Mouse (Mus musculus) midbrain, postnatal 0 days (tissue): Measurements from ENCODE around the gene P2ry14. TPM values are rescaled to one million over a fixed set of nuclear protein-coding genes. Genes with fewer than 3 reads are reported as not detected.
"Not testable (repeated sequence)": the region's sequence is repeated elsewhere in the genome, so short reads cannot be mapped to it uniquely, and the experiment has no call there.

Source experiments
- ATAC-seq: fragments of 200-750 bp; cut with Nextera tagmentation; 2 replicates; pipeline ENCODE4 v1.8.0; 2017; ENCODE audit warnings: moderate number of reproducible peaks, mild to moderate bottlenecking, moderate TSS enrichment, moderate library complexity; ENCODE audit not compliant: low FRiP score
- DNase-seq: peaks from one replicate; pipeline ENCODE4 v3.0.0-alpha.2; 2015; ENCODE audit warnings: low spot score
- H3K27ac ChIP-seq: fragments of 300-500 bp; sonication (generic); 2 replicates; pipeline ENCODE4 v1.5.1; 2014; ENCODE audit warnings: low read depth, mild to moderate bottlenecking, low read length, mixed read lengths
- H3K27me3 ChIP-seq: fragments of 300-500 bp; sonication (generic); 2 replicates; pipeline ENCODE4 v1.6.1; 2014; ENCODE audit warnings: low read length, control low read depth, mixed read lengths; ENCODE audit not compliant: insufficient read depth
- H3K36me3 ChIP-seq: fragments of 300-500 bp; sonication (generic); 2 replicates; pipeline ENCODE4 v1.6.1; 2014; ENCODE audit warnings: low read length, control low read depth, mixed read lengths; ENCODE audit not compliant: insufficient read depth
- H3K4me1 ChIP-seq: fragments of 300-500 bp; sonication (generic); 2 replicates; pipeline ENCODE4 v1.6.1; 2014; ENCODE audit warnings: mild to moderate bottlenecking, control low read depth, antibody characterized with exemption, low read length, mixed read lengths; ENCODE audit not compliant: insufficient read depth
- H3K4me2 ChIP-seq: fragments of 300-500 bp; sonication (generic); 2 replicates; pipeline ENCODE4 v1.6.1; 2014; ENCODE audit warnings: low read depth, mild to moderate bottlenecking, low read length, mixed read lengths; ENCODE audit not compliant: poor library complexity, severe bottlenecking
- H3K4me3 ChIP-seq: fragments of 300-500 bp; sonication (generic); 2 replicates; pipeline ENCODE4 v1.5.1; 2014; ENCODE audit warnings: low read depth, mild to moderate bottlenecking, low read length, moderate library complexity
- H3K9ac ChIP-seq: fragments of 300-500 bp; sonication (generic); replicated peaks from 2 replicates; pipeline ENCODE4 v1.6.1; 2014; ENCODE audit warnings: mild to moderate bottlenecking, low read length, moderate library complexity, mixed read lengths; ENCODE audit not compliant: poor library complexity, severe bottlenecking
- H3K9me3 ChIP-seq: fragments of 300-500 bp; sonication (generic); 2 replicates; pipeline ENCODE4 v1.6.1; 2016; ENCODE audit warnings: low read length, control low read depth
- CTCF ChIP-seq: IDR thresholded peaks from 2 replicates; pipeline ENCODE4 v1.5.1; 2016; ENCODE audit warnings: antibody characterized with exemption, mild to moderate bottlenecking
- WGBS: fragments of 180-500 bp; shearing (Covaris S2); extraction: QIAGEN DNeasy Blood & Tissue Kit; methylation state at CpG from one replicate; pipeline ENCODE4 v1.1.7; 2014; 5-methylcytosine and 5-hydroxymethylcytosine counted together
- polyA plus RNA-seq: library from polyadenylated mRNA; unstranded; fragments of >200 nt; fragmentation: Nextera tagmentation; extraction: Ambion mirVana; gene quantifications from 2 replicates; pipeline ENCODE4 v1.2.1, GENCODE M21; 2015
- total RNA-seq: library from RNA; depleted of rRNA; stranded (reverse); fragments of >200 nt; gene quantifications from 2 replicates; pipeline ENCODE4 v1.2.3, GENCODE M21; 2014

Gene P2ry14
- total and polyA plus RNA-seq, 2 experiments from 2014 or later = 3.2 to 4.3 TPM

GRCm38 (mm10) chr3:59155404-59155803 is 2.0 kb upstream of the P2ry14 start:
- no peak overlapping the region for H3K4me3 ChIP-seq
- H3K36me3 ChIP-seq = no peaks in the 10 kb centered on the region
- no peak for ATAC-seq
- DNase-seq = no peak
- no peak for TF ChIP-seq CTCF
- H3K9ac ChIP-seq = no peak overlapping the region
- H3K9me3 ChIP-seq = no peaks in the 10 kb centered on the region
- H3K27me3 ChIP-seq = no peaks in the 10 kb centered on the region
- 94% methylated on average over 6 of the region's 6 CpGs for WGBS
- H3K27ac ChIP-seq = no peak overlapping the region
- no peaks in the 10 kb centered on the region for H3K4me1 ChIP-seq
- H3K4me2 ChIP-seq = no peak overlapping the region

- Histone ChIP-seq H3K27ac (no peak overlapping the region), H3K4me2 (no peak overlapping the region), H3K36me3 (no peaks in the 10 kb centered on the region), H3K4me3 (no peak overlapping the region), H3K9ac (no peak overlapping the region), H3K27me3 (no peaks in the 10 kb centered on the region), H3K4me1 (no peaks in the 10 kb centered on the region), H3K9me3 (no peaks in the 10 kb centered on the region)
- WGBS = 81% methylated on average over 2 of the region's 2 CpGs
- ATAC-seq (no peak), DNase-seq (no peak)
- TF ChIP-seq CTCF = no peak
Observed at GRCm38 (mm10) chr3:59154888-59155287, 1.5 kb upstream of the P2ry14 start.

- ATAC-seq = no peak
- TF ChIP-seq CTCF = no peak
Observed at GRCm38 (mm10) chr3:59150624-59151023, 2.8 kb downstream of the P2ry14 start.

GRCm38 (mm10) chr3:59149646-59150045 is 3.8 kb downstream of the P2ry14 start:
- no peak for TF ChIP-seq CTCF
- H3K4me2 ChIP-seq = no peak overlapping the region
- no peak for DNase-seq

More at GRCm38 (mm10) chr3:59150624-59151023, 2.8 kb downstream of the P2ry14 start:
- no peak overlapping the region for H3K9ac ChIP-seq
- no peaks in the 10 kb centered on the region for H3K9me3 ChIP-seq
- H3K36me3 ChIP-seq = no peaks in the 10 kb centered on the region
- no peaks in the 10 kb centered on the region for H3K27me3 ChIP-seq
- no peak for DNase-seq
- H3K4me3 ChIP-seq = no peak overlapping the region
- no peaks in the 10 kb centered on the region for H3K4me1 ChIP-seq
- 99% methylated on average over 2 of the region's 2 CpGs for WGBS
- H3K4me2 ChIP-seq = no peak overlapping the region
- no peak overlapping the region for H3K27ac ChIP-seq

GRCm38 (mm10) chr3:59145194-59145593 is 8.2 kb downstream of the P2ry14 start:
- no peaks in the 10 kb centered on the region for H3K9me3 ChIP-seq
- no peak for DNase-seq
- no peaks in the 10 kb centered on the region for H3K36me3 ChIP-seq
- no peaks in the 10 kb centered on the region for H3K4me1 ChIP-seq
- TF ChIP-seq CTCF = no peak
- 90% methylated on average over 5 of the region's 5 CpGs for WGBS
- no peak overlapping the region for H3K4me2 ChIP-seq
- H3K4me3 ChIP-seq = no peak overlapping the region
- no peak for ATAC-seq
- H3K27me3 ChIP-seq = no peaks in the 10 kb centered on the region
- no peak overlapping the region for H3K9ac ChIP-seq
- no peak overlapping the region for H3K27ac ChIP-seq

More at GRCm38 (mm10) chr3:59149646-59150045, 3.8 kb downstream of the P2ry14 start:
- Histone ChIP-seq H3K9me3 (no peaks in the 10 kb centered on the region), H3K4me3 (no peak overlapping the region), H3K9ac (no peak overlapping the region), H3K27ac (no peak overlapping the region), H3K36me3 (no peaks in the 10 kb centered on the region), H3K4me1 (no peaks in the 10 kb centered on the region), H3K27me3 (no peaks in the 10 kb centered on the region)
- ATAC-seq = no peak

- ATAC-seq (no peak), DNase-seq (no peak)
- Histone ChIP-seq H3K36me3 (no peaks in the 10 kb centered on the region), H3K27me3 (no peaks in the 10 kb centered on the region), H3K4me2 (no peak overlapping the region), H3K9me3 (no peaks in the 10 kb centered on the region), H3K4me3 (no peak overlapping the region), H3K27ac (no peak overlapping the region), H3K4me1 (no peaks in the 10 kb centered on the region), H3K9ac (no peak overlapping the region)
- WGBS = 84% methylated on average over 8 of the region's 8 CpGs
- TF ChIP-seq CTCF = no peak
Observed at GRCm38 (mm10) chr3:59141507-59142305, 11.7 kb downstream of the P2ry14 start.

GRCm38 (mm10) chr3:59140941-59141340 is 12.5 kb downstream of the P2ry14 start:
- H3K36me3 ChIP-seq, DNase-seq, H3K4me3 ChIP-seq, H3K27me3 ChIP-seq, ATAC-seq, H3K9ac ChIP-seq, H3K4me1 ChIP-seq, H3K4me2 ChIP-seq, H3K9me3 ChIP-seq, H3K27ac ChIP-seq: not testable (repeated sequence)
- 96% methylated on average over 4 of the region's 4 CpGs for WGBS
